Mouse (Mus musculus) ES-E14 (cell line): ENCODE measurements at regions not wholly inside any gene's neighbourhood (a gene's known extent, or its start where the extent isn't known, plus 50 kb on each side); places are given as distances from the start of the nearest gene placed in this dataset.

Experiments used
- CHD2 ChIP-seq: IDR thresholded peaks from 2 replicates; pipeline ENCODE4 v1.6.1; 2014; ENCODE audit warnings: mild to moderate bottlenecking, low read depth, low read length, inconsistent platforms
- ZC3H11A ChIP-seq: IDR thresholded peaks from 2 replicates; pipeline ENCODE4 v1.6.1; 2012; ENCODE audit warnings: low read depth, mild to moderate bottlenecking, inconsistent platforms, low read length, borderline replicate concordance
- ZNF384 ChIP-seq: IDR thresholded peaks from 2 replicates; pipeline ENCODE4 v1.6.1; 2012; ENCODE audit warnings: low read depth, low read length, inconsistent platforms

DNA sequence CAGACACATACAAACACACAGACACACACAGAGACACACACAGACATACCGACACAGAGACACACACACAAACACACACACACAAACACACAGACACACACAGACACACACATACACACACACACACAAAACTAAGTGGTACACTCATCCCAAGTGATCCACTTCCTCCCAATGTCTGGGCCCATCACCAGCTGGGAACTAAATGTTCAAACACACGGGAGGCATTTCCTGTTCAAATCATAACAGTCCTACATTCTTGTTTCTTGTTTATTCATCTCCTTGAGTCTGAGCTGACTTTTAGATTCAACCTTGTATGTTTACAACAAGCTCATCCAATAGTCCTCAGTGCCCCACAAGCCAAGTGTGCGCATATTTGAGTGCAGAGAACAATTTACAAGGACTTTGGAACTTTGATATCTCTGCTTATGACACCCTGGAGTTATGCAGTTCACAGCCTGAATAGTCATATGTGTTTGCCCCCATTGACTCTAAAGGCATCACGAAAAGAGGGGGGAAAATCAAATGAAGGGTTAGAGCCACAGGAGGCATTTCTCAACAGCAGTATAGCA lies 102.4 kb upstream of the Sp4 start:
- TF ChIP-seq ZNF384 (no peak), ZC3H11A (no peak), CHD2 (no peak)
